Mouse (Mus musculus) cortical plate, adult 2 months (tissue): Measurements from ENCODE around the gene Sphkap. TPM values are rescaled to one million over a fixed set of nuclear protein-coding genes. Genes with fewer than 3 reads are reported as not detected.

Experiments
- H3K27ac ChIP-seq: fragments of 200-500 bp; 2 replicates; pipeline ENCODE4 v1.5.1; 2012; ENCODE audit warnings: low read length, control low read depth, inconsistent platforms; ENCODE audit not compliant: insufficient read depth
- H3K4me1 ChIP-seq: fragments of 200-500 bp; 2 replicates; pipeline ENCODE4 v1.6.1; 2011; ENCODE audit warnings: low read length; ENCODE audit not compliant: control insufficient read depth, insufficient read depth
- H3K4me3 ChIP-seq: fragments of 200-500 bp; 2 replicates; pipeline ENCODE4 v1.5.1; 2011; ENCODE audit warnings: mild to moderate bottlenecking, low read length, control low read depth; ENCODE audit not compliant: insufficient read depth
- CTCF ChIP-seq: fragments of 200-500 bp; IDR thresholded peaks from 2 replicates; pipeline ENCODE4 v1.5.1; 2011; ENCODE audit warnings: mild to moderate bottlenecking, control low read depth, low read length; ENCODE audit not compliant: insufficient read depth; ENCODE audit errors: extremely low read depth
- POLR2A ChIP-seq: fragments of 200-500 bp; IDR thresholded peaks from 2 replicates; pipeline ENCODE4 v1.6.1; 2011; ENCODE audit warnings: mild to moderate bottlenecking, low read length, control low read depth; ENCODE audit not compliant: insufficient read depth; ENCODE audit errors: extremely low read depth
- polyA plus RNA-seq: library from polyadenylated mRNA; depleted of rRNA; stranded (reverse); fragments of >200 nt; gene quantifications from 2 replicates; pipeline ENCODE4 v1.2.3, GENCODE M21; 2012

Gene Sphkap
- polyA plus RNA-seq, 1 experiment: 46.6 TPM

- H3K27ac ChIP-seq: no peak overlapping the region
- no peak overlapping the region for H3K4me3 ChIP-seq
- no peak for TF ChIP-seq CTCF
- no peak for TF ChIP-seq POLR2A
- no peaks in the 10 kb centered on the region for H3K4me1 ChIP-seq
Measured at GRCm38 (mm10) chr1:83377404-83377803, 30.6 kb downstream of the Sphkap start.

- Histone ChIP-seq H3K27ac (no peak overlapping the region), H3K4me1 (0 out of 2 replicates have a peak, but pooled peaks cover 2% of the 10 kb centered on the region), H3K4me3 (no peak overlapping the region)
- TF ChIP-seq POLR2A (no peak), CTCF (no peak)
Measured at GRCm38 (mm10) chr1:83366456-83366855, 41.5 kb downstream of the Sphkap start.

GRCm38 (mm10) chr1:83362168-83362567 lies 45.8 kb downstream of the Sphkap start:
- no peak overlapping the region for H3K4me3 ChIP-seq
- no peak overlapping the region for H3K27ac ChIP-seq
- 0 out of 2 replicates have a peak, but pooled peaks cover 2% of the 10 kb centered on the region for H3K4me1 ChIP-seq
- TF ChIP-seq CTCF (no peak), POLR2A (no peak)

- peaks cover 1% of the 10 kb centered on the region; the same call in 1 of the 2 replicates for H3K4me1 ChIP-seq
- H3K27ac ChIP-seq: no peak overlapping the region
- TF ChIP-seq POLR2A: no peak
- no peak overlapping the region for H3K4me3 ChIP-seq
Measured at GRCm38 (mm10) chr1:83346453-83346852, 61.5 kb downstream of the Sphkap start.

GRCm38 (mm10) chr1:83345572-83345971 lies 62.4 kb downstream of the Sphkap start:
- Histone ChIP-seq H3K27ac (no peak overlapping the region), H3K4me1 (peaks cover 3% of the 10 kb centered on the region; the same call in 1 of the 2 replicates), H3K4me3 (no peak overlapping the region)
- no peak for TF ChIP-seq POLR2A
- TF ChIP-seq CTCF: no peak

- TF ChIP-seq POLR2A: no peak
- no peak for TF ChIP-seq CTCF
- Histone ChIP-seq H3K4me1 (peaks cover 3% of the 10 kb centered on the region; the same call in 1 of the 2 replicates), H3K27ac (no peak overlapping the region), H3K4me3 (no peak overlapping the region)
Measured at GRCm38 (mm10) chr1:83345069-83345468, 62.9 kb downstream of the Sphkap start.

- no peak for TF ChIP-seq POLR2A
- TF ChIP-seq CTCF: no peak
- no peak overlapping the region for H3K4me3 ChIP-seq
- H3K27ac ChIP-seq: no peak overlapping the region
- peaks cover 3% of the 10 kb centered on the region; the same call in 1 of the 2 replicates for H3K4me1 ChIP-seq
Measured at GRCm38 (mm10) chr1:83342726-83343250, 65.2 kb downstream of the Sphkap start.

- TF ChIP-seq POLR2A: no peak
- no peak for TF ChIP-seq CTCF
- Histone ChIP-seq H3K4me3 (no peak overlapping the region), H3K27ac (no peak overlapping the region), H3K4me1 (peaks cover 2% of the 10 kb centered on the region; the same call in 1 of the 2 replicates)
Measured at GRCm38 (mm10) chr1:83339358-83339757, 68.6 kb downstream of the Sphkap start.

- no peak overlapping the region for H3K27ac ChIP-seq
- H3K4me3 ChIP-seq: no peak overlapping the region
- no peak for TF ChIP-seq CTCF
- TF ChIP-seq POLR2A: no peak
- no peaks in the 10 kb centered on the region for H3K4me1 ChIP-seq
Measured at GRCm38 (mm10) chr1:83316917-83317316, 91.1 kb downstream of the Sphkap start.

GRCm38 (mm10) chr1:83315146-83315545 lies 92.9 kb downstream of the Sphkap start:
- Histone ChIP-seq H3K4me3 (no peak overlapping the region), H3K4me1 (peaks cover 2% of the 10 kb centered on the region; the same call in 1 of the 2 replicates), H3K27ac (no peak overlapping the region)
- TF ChIP-seq CTCF: no peak
- TF ChIP-seq POLR2A: no peak
